Mouse (Mus musculus): ENCODE measurements at regions not wholly inside any gene's neighbourhood (a gene's known extent, or its start where the extent isn't known, plus 50 kb on each side); places are given as distances from the start of the nearest gene placed in this dataset.

- no peak for DNase-seq (ENCODE audit: low spot score in 2 of 2)
Measured at GRCm38 (mm10) chr6:16575875-16576274, 322.4 kb downstream of the Tfec start.

GRCm38 (mm10) chr6:16572828-16573227 is 325.4 kb downstream of the Tfec start:
- no peak for DNase-seq (ENCODE audit: low spot score in 2 of 2)

GRCm38 (mm10) chr6:16551945-16552673 is 346.1 kb downstream of the Tfec start:
- DNase-seq (ENCODE audit: low spot score in 2 of 2) = no peak

GRCm38 (mm10) chr6:16551131-16551530 is 347.1 kb downstream of the Tfec start:
- no peak for DNase-seq (ENCODE audit: low spot score in 2 of 2)

- DNase-seq (ENCODE audit: low spot score in 2 of 2) = peak; percentile 32 to 47
Measured at GRCm38 (mm10) chr6:16550445-16550844, 347.8 kb downstream of the Tfec start.

GRCm38 (mm10) chr6:16514054-16514453 is 384.2 kb downstream of the Tfec start:
- no peak for DNase-seq (ENCODE audit: low spot score in 2 of 2)

GRCm38 (mm10) chr6:16513541-16513940 is 384.7 kb downstream of the Tfec start:
- DNase-seq (ENCODE audit: low spot score in 2 of 2) = no peak

GRCm38 (mm10) chr6:16503836-16504235 is 394.4 kb downstream of the Tfec start:
- no peak for DNase-seq (ENCODE audit: low spot score in 2 of 2)

- DNase-seq (ENCODE audit: low spot score in 2 of 2) = peak in 1 of 2 experiments; percentile 12
Measured at GRCm38 (mm10) chr6:16487015-16487630, 411.1 kb downstream of the Tfec start.

GRCm38 (mm10) chr6:16483295-16483694 is 414.9 kb downstream of the Tfec start:
- DNase-seq (ENCODE audit: low spot score in 2 of 2) = no peak

GRCm38 (mm10) chr6:16468693-16469375 is 429.4 kb downstream of the Tfec start:
- DNase-seq (ENCODE audit: low spot score in 2 of 2) = no peak

- no peak for DNase-seq (ENCODE audit: low spot score in 2 of 2)
Measured at GRCm38 (mm10) chr6:16458279-16458678, 440.0 kb downstream of the Tfec start.

Measured in layer of hippocampus, postnatal 10 days (tissue).